Mouse (Mus musculus) limb, embryonic 14.5 days (tissue): ENCODE results near the gene Elmsan1. TPM values are rescaled to one million over a fixed set of nuclear protein-coding genes. Genes with fewer than 3 reads are reported as not detected.

Experiments used
- ATAC-seq: fragments of 200-750 bp; cut with Nextera tagmentation; 2 replicates; pipeline ENCODE4 v1.8.0; 2017; ENCODE audit warnings: low read depth, moderate number of reproducible peaks, moderate TSS enrichment; ENCODE audit not compliant: low FRiP score
- DNase-seq: peaks from one replicate; pipeline ENCODE4 v3.0.0-alpha.2; 2015; ENCODE audit warnings: low spot score
- H3K27ac ChIP-seq: fragments of 300-500 bp; sonication (generic); replicated peaks from 2 replicates; pipeline ENCODE4 v1.5.1; 2014; ENCODE audit warnings: low read depth, mild to moderate bottlenecking, low read length, moderate library complexity, mixed read lengths
- H3K27me3 ChIP-seq: fragments of 300-500 bp; sonication (generic); 2 replicates; pipeline ENCODE4 v1.6.1; 2014; ENCODE audit warnings: low read length, mixed read lengths; ENCODE audit not compliant: control insufficient read depth, insufficient read depth
- H3K36me3 ChIP-seq: fragments of 300-500 bp; sonication (generic); 2 replicates; pipeline ENCODE4 v1.6.1; 2014; ENCODE audit warnings: mild to moderate bottlenecking, low read length, moderate library complexity, mixed read lengths; ENCODE audit not compliant: control insufficient read depth, insufficient read depth
- H3K4me1 ChIP-seq: fragments of 300-500 bp; sonication (generic); 2 replicates; pipeline ENCODE4 v1.6.1; 2014; ENCODE audit warnings: antibody characterized with exemption, low read length, mixed read lengths; ENCODE audit not compliant: control insufficient read depth, insufficient read depth
- H3K4me2 ChIP-seq: fragments of 300-500 bp; sonication (generic); replicated peaks from 2 replicates; pipeline ENCODE4 v1.6.1; 2014; ENCODE audit warnings: low read depth, mild to moderate bottlenecking, low read length, moderate library complexity; ENCODE audit not compliant: severe bottlenecking
- H3K4me3 ChIP-seq: fragments of 300-500 bp; sonication (generic); replicated peaks from 2 replicates; pipeline ENCODE4 v1.5.1; 2014; ENCODE audit warnings: low read length
- H3K9ac ChIP-seq: fragments of 300-500 bp; sonication (generic); 2 replicates; pipeline ENCODE4 v1.6.1; 2014; ENCODE audit warnings: mild to moderate bottlenecking, low read depth, low read length, moderate library complexity; ENCODE audit not compliant: severe bottlenecking
- H3K9me3 ChIP-seq: fragments of 300-500 bp; sonication (generic); 2 replicates; pipeline ENCODE4 v1.6.1; 2016; ENCODE audit warnings: low read length; ENCODE audit not compliant: control insufficient read depth
- POLR2A ChIP-seq: fragments of 200-500 bp; IDR thresholded peaks from 2 replicates; pipeline ENCODE4 v1.8.0; 2012; ENCODE audit warnings: inconsistent platforms, mild to moderate bottlenecking, moderate library complexity, borderline replicate concordance; ENCODE audit not compliant: insufficient read depth, insufficient read length; ENCODE audit errors: extremely low read depth
- WGBS: fragments of 180-500 bp; shearing (Covaris S2); extraction: QIAGEN DNeasy Blood & Tissue Kit; methylation state at CpG from one replicate; pipeline ENCODE4 v1.1.7; 2014; 5-methylcytosine and 5-hydroxymethylcytosine counted together
- polyA plus RNA-seq, 2 experiments: library from polyadenylated mRNA; depleted of rRNA in 1 of 2; stranded (reverse) in 1 of 2; unstranded in 1 of 2; fragments of >200 nt; fragmentation: Nextera tagmentation in 1 of 2; extraction: Ambion mirVana in 1 of 2; gene quantifications; 2 replicates each; pipeline versions ENCODE4 v1.2.1 to v1.2.3; 2012 to 2014

Gene Elmsan1
- polyA plus RNA-seq, 2 experiments, result 11.8 to 14.4 TPM

- no peak overlapping the region for H3K4me2 ChIP-seq
- H3K4me1 ChIP-seq, result no peaks in the 10 kb centered on the region
- ATAC-seq, result no peak
- no peaks in the 10 kb centered on the region for H3K9me3 ChIP-seq
- H3K27ac ChIP-seq, result no peak overlapping the region
- no peak for TF ChIP-seq POLR2A
- DNase-seq, result no peak
- no peak overlapping the region for H3K4me3 ChIP-seq
- WGBS, result 92% methylated on average over 7 of the region's 7 CpGs
- H3K27me3 ChIP-seq, result no peaks in the 10 kb centered on the region
- no peak overlapping the region for H3K9ac ChIP-seq
- peaks cover 31% of the 10 kb centered on the region for H3K36me3 ChIP-seq
These were observed 81.5 kb downstream of the Elmsan1 start for GRCm38 (mm10) chr12:84137131-84137530.

GRCm38 (mm10) chr12:84132265-84132664 lies 86.4 kb downstream of the Elmsan1 start:
- no peaks in the 10 kb centered on the region for H3K9me3 ChIP-seq
- H3K27ac ChIP-seq, result no peak overlapping the region
- H3K4me2 ChIP-seq, result no peak overlapping the region
- H3K27me3 ChIP-seq, result no peaks in the 10 kb centered on the region
- H3K4me1 ChIP-seq, result no peaks in the 10 kb centered on the region
- ATAC-seq (no peak), DNase-seq (no peak)
- no peak overlapping the region for H3K4me3 ChIP-seq
- TF ChIP-seq POLR2A, result no peak
- H3K9ac ChIP-seq, result no peak overlapping the region
- peaks cover 37% of the 10 kb centered on the region for H3K36me3 ChIP-seq
- WGBS, result 53% methylated on average over 3 of the region's 3 CpGs

- Histone ChIP-seq H3K9ac (no peak overlapping the region), H3K27ac (no peak overlapping the region), H3K36me3 (peaks cover 22% of the 10 kb centered on the region), H3K4me2 (no peak overlapping the region), H3K27me3 (no peaks in the 10 kb centered on the region), H3K4me3 (no peak overlapping the region), H3K9me3 (no peaks in the 10 kb centered on the region), H3K4me1 (no peaks in the 10 kb centered on the region)
- DNase-seq (no peak), ATAC-seq (no peak)
- 92% methylated on average over 8 of the region's 8 CpGs for WGBS
- no peak for TF ChIP-seq POLR2A
These were observed 88.8 kb downstream of the Elmsan1 start for GRCm38 (mm10) chr12:84129931-84130330.

- H3K27me3 ChIP-seq, result no peaks in the 10 kb centered on the region
- H3K4me2 ChIP-seq, result no peak overlapping the region
- 89% methylated on average over 6 of the region's 6 CpGs for WGBS
- ATAC-seq (no peak), DNase-seq (no peak)
- peaks cover 22% of the 10 kb centered on the region for H3K36me3 ChIP-seq
- TF ChIP-seq POLR2A, result no peak
- H3K9me3 ChIP-seq, result no peaks in the 10 kb centered on the region
- no peak overlapping the region for H3K27ac ChIP-seq
- H3K4me1 ChIP-seq, result no peaks in the 10 kb centered on the region
- no peak overlapping the region for H3K9ac ChIP-seq
- H3K4me3 ChIP-seq, result no peak overlapping the region
These were observed 90.1 kb downstream of the Elmsan1 start for GRCm38 (mm10) chr12:84128576-84128975.

- Histone ChIP-seq H3K27ac (no peak overlapping the region), H3K27me3 (no peaks in the 10 kb centered on the region), H3K9ac (no peak overlapping the region), H3K4me3 (no peak overlapping the region), H3K4me1 (no peaks in the 10 kb centered on the region), H3K9me3 (no peaks in the 10 kb centered on the region), H3K36me3 (peaks cover 20% of the 10 kb centered on the region), H3K4me2 (no peak overlapping the region)
- WGBS, result 77% methylated on average over 2 of the region's 2 CpGs
- DNase-seq (no peak), ATAC-seq (no peak)
- TF ChIP-seq POLR2A, result no peak
These were observed 91.8 kb downstream of the Elmsan1 start for GRCm38 (mm10) chr12:84126899-84127298.

DNA sequence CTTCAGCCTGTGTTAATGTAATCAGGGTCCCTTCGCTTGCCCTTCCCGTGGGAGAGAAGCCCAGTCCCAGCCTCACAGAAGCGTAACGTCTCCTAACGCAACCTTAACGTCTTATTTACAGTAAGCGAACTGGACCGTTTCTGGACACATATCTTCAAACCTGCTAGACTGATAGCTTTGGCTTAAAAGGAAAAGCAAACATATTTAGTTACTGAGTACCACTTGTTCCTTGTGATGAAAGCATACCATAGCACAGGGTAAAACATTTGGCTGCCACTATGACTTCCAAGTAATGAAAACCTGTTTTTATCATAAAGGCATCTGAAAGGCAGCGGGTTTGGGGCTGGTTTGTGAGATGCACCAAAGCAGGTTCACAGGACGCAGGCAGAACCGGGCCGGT lies 92.8 kb downstream of the Elmsan1 start:
- no peak for ATAC-seq

More for the DNA sequence above, 92.8 kb downstream of the Elmsan1 start:
- Histone ChIP-seq H3K4me1 (no peaks in the 10 kb centered on the region), H3K9me3 (no peaks in the 10 kb centered on the region), H3K4me2 (no peak overlapping the region), H3K4me3 (no peak overlapping the region), H3K36me3 (peaks cover 12% of the 10 kb centered on the region), H3K27ac (no peak overlapping the region), H3K27me3 (no peaks in the 10 kb centered on the region), H3K9ac (no peak overlapping the region)
- no peak for TF ChIP-seq POLR2A
- WGBS, result 83% methylated on average over 12 of the region's 12 CpGs
- no peak for DNase-seq
